Mouse (Mus musculus) lung, embryonic 14.5 days (tissue): ENCODE data around the gene Znhit2. TPM values are rescaled to one million over a fixed set of nuclear protein-coding genes. Genes with fewer than 3 reads are reported as not detected.

Source experiments
- ATAC-seq: fragments of 200-750 bp; cut with Nextera tagmentation; 2 replicates; pipeline ENCODE4 v1.8.0; 2017; ENCODE audit warnings: mild to moderate bottlenecking, moderate TSS enrichment, moderate library complexity; ENCODE audit not compliant: insufficient read depth
- DNase-seq: peaks from one replicate; pipeline ENCODE4 v3.0.0-alpha.2; 2015
- H3K27ac ChIP-seq: fragments of 300-500 bp; sonication (generic); 2 replicates; pipeline ENCODE4 v1.5.1; 2014; ENCODE audit warnings: low read depth, mild to moderate bottlenecking, moderate library complexity
- H3K27me3 ChIP-seq: fragments of 300-500 bp; sonication (generic); 2 replicates; pipeline ENCODE4 v1.6.1; 2014; ENCODE audit warnings: low read length, control low read depth; ENCODE audit not compliant: insufficient read depth
- H3K36me3 ChIP-seq: fragments of 300-500 bp; sonication (generic); 2 replicates; pipeline ENCODE4 v1.6.1; 2014; ENCODE audit warnings: control low read depth; ENCODE audit not compliant: insufficient read depth
- H3K4me1 ChIP-seq: fragments of 300-500 bp; sonication (generic); 2 replicates; pipeline ENCODE4 v1.6.1; 2014; ENCODE audit warnings: antibody characterized with exemption, control low read depth; ENCODE audit not compliant: insufficient read depth
- H3K4me2 ChIP-seq: fragments of 300-500 bp; sonication (generic); 2 replicates; pipeline ENCODE4 v1.6.1; 2014; ENCODE audit warnings: mild to moderate bottlenecking
- H3K4me3 ChIP-seq: fragments of 300-500 bp; sonication (generic); 2 replicates; pipeline ENCODE4 v1.5.1; 2014; ENCODE audit warnings: low read depth, low read length
- H3K9ac ChIP-seq: fragments of 300-500 bp; sonication (generic); 2 replicates; pipeline ENCODE4 v1.6.1; 2014
- H3K9me3 ChIP-seq: fragments of 300-500 bp; sonication (generic); 2 replicates; pipeline ENCODE4 v1.6.1; 2016; ENCODE audit warnings: low read depth, low read length, control low read depth
- CTCF ChIP-seq: IDR thresholded peaks from 2 replicates; pipeline ENCODE4 v1.5.1; 2016; ENCODE audit warnings: antibody characterized with exemption, low read depth
- WGBS: fragments of 180-500 bp; shearing (Covaris S2); extraction: QIAGEN DNeasy Blood & Tissue Kit; methylation state at CpG from one replicate; pipeline ENCODE4 v1.1.7; 2014; 5-methylcytosine and 5-hydroxymethylcytosine counted together
- polyA plus RNA-seq: library from polyadenylated mRNA; unstranded; fragments of >200 nt; fragmentation: Nextera tagmentation; extraction: Ambion mirVana; gene quantifications from 2 replicates; pipeline ENCODE4 v1.2.1, GENCODE M21; 2014

Znhit2 gene
- polyA plus RNA-seq, 1 experiment from 2014 or later, result 34.3 TPM

DNA sequence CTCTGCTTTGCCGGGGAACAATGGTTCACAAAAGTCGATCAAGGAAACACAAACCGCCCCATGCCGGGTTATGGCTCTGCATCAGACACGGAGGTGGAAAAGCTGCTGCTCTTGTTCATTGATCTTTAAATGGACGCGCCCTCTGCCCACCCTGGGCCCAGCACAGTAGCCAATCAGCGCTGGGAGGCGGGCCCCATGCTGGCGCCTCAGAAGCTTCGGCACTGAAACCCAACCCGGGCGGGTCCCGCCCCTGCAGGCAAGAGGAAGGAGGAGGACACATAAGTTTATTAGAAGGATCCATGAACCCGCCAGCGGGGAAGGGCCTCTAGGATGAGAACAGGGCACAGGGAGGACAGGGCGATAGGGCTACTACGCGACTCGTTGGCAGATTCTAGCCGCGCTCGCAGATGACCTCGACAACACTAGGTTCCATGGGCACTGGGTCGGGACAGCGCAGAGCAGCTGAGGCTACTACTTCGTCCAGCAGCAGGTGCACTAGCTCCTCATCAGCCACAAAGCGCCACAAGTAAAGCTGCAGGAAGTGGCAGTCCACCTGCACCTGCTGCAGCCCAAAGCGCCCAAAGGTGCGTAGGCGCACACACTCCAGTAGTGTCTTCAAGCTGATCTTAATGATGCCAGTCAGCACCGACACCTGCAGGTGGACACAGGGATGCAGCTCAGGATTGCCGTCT is 6.9 kb downstream of the Znhit2 start, which contains the start of gene Tm7sf2:
Gene Tm7sf2, minus strand, starts transcription at position 650 of the 692 bp plus-strand sequence.
- peak; percentile 96 for ATAC-seq
- H3K9me3 ChIP-seq, result no peaks in the 10 kb centered on the region
- TF ChIP-seq CTCF, result peak; percentile 19; the same call in 1 of the 2 replicates
- H3K4me1 ChIP-seq, result peaks cover 9% of the 10 kb centered on the region; the same call in 1 of the 2 replicates
- peak within 1 kb of the TSS; percentile 61; the same call in 1 of the 2 replicates for H3K27ac ChIP-seq
- H3K36me3 ChIP-seq, result peaks cover 35% of the 10 kb centered on the region
- peak within 1 kb of the TSS; percentile 89 for H3K4me2 ChIP-seq
- H3K27me3 ChIP-seq, result no peaks in the 10 kb centered on the region
- peak within 1 kb of the TSS; percentile 35 for H3K9ac ChIP-seq
- peak within 1 kb of the TSS; percentile 41 for H3K4me3 ChIP-seq
- 10% methylated on average over 33 of the region's 33 CpGs for WGBS
- DNase-seq, result peak; percentile 96

DNA sequence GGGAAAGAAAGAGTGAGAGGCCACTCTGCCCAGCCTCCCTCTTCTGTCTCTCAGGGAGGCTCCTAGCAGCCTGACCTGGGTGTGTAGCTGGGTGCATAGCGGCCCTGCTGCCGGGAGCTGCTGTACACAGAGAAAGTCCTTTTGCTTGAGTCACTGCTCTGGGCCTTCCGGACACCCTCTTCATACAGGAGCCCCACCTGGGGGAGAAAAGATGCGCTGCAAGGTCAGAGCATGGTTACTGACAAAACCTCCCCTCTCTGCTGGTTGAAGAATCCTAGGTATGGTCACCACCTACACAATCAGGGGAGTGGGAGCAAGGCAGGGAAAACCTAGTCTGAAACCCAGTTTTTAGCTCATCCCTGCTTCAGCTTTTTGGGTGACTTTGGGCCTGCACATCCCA is 8.0 kb downstream of the Znhit2 start:
- no peak for ATAC-seq

DNA sequence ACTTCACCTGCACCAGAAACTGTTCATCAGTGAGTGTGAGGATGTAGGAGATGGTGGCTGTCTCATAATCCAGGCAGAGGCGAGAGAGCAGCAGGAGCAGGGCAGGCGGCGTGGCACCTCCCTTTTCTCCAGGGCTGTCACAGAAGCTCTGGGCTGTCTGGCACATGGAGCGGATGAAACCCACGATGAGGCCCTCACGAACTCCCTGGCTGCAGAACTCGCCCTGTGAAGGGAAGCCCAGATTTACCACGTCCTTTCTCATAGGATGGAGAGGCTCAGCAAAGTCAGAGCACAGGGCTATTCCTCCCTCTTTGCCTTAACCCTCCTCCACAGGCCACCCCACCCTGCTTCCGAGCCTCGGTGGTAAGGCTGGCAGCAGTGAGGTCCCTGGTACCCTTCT is 8.9 kb downstream of the Znhit2 start:
- ATAC-seq (no peak), DNase-seq (no peak)
- WGBS, result 83% methylated on average over 10 of the region's 10 CpGs
- Histone ChIP-seq H3K4me1 (peaks cover 7% of the 10 kb centered on the region; the same call in 1 of the 2 replicates), H3K36me3 (peaks cover 50% of the 10 kb centered on the region), H3K4me2 (no peak overlapping the region), H3K4me3 (no peak overlapping the region), H3K9ac (no peak overlapping the region), H3K27me3 (no peaks in the 10 kb centered on the region), H3K27ac (no peak overlapping the region), H3K9me3 (no peaks in the 10 kb centered on the region)
- no peak for TF ChIP-seq CTCF

More for the DNA sequence above, 8.0 kb downstream of the Znhit2 start:
- no peak overlapping the region for H3K27ac ChIP-seq
- no peaks in the 10 kb centered on the region for H3K27me3 ChIP-seq
- no peak for DNase-seq
- TF ChIP-seq CTCF, result no peak
- H3K4me2 ChIP-seq, result no peak overlapping the region
- peaks cover 7% of the 10 kb centered on the region; the same call in 1 of the 2 replicates for H3K4me1 ChIP-seq
- H3K36me3 ChIP-seq, result peaks cover 44% of the 10 kb centered on the region
- H3K9ac ChIP-seq, result no peak overlapping the region
- H3K9me3 ChIP-seq, result no peaks in the 10 kb centered on the region
- no peak overlapping the region for H3K4me3 ChIP-seq
- 73% methylated on average over 4 of the region's 4 CpGs for WGBS

DNA sequence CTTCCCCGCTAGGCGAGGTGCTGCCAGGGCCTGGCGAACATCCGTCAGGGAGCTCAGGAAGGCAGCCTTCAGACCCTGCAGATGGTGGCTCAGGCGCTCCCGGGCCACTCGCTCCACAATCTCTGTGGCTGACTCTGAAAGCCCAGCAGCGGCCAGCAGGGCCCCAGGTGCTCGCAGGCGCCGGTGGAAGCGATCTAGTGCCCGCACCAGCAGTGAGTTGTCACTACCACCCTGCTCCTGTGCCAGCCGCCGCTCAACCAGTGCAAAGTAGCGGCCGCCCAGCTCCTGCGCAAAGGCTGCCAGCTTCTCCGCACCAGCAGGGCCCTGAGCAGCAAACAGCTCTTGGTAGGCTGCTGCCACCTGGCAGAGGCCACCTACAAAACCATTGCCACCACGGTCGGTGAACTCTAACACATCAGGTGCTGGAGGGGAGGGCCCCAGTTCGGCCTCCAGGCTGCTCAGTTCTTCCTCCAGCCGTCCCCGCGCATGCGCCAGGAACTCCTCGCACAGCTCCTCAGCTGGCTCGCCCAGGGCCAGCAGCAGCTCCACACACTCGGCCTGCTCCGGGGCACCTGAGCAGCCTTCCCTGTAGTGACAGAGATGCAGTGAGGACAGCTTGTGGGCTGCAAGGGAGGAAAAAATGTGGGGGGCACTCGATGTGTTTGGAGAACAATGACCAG is 9.7 kb downstream of the Znhit2 start:
- 86% methylated on average over 31 of the region's 31 CpGs for WGBS
- Histone ChIP-seq H3K27ac (no peak overlapping the region), H3K4me2 (no peak overlapping the region), H3K27me3 (no peaks in the 10 kb centered on the region), H3K9me3 (no peaks in the 10 kb centered on the region), H3K36me3 (peaks cover 58% of the 10 kb centered on the region), H3K4me1 (peaks cover 7% of the 10 kb centered on the region; the same call in 1 of the 2 replicates), H3K9ac (no peak overlapping the region), H3K4me3 (no peak overlapping the region)
- DNase-seq (no peak), ATAC-seq (no peak)
- TF ChIP-seq CTCF, result no peak

DNA sequence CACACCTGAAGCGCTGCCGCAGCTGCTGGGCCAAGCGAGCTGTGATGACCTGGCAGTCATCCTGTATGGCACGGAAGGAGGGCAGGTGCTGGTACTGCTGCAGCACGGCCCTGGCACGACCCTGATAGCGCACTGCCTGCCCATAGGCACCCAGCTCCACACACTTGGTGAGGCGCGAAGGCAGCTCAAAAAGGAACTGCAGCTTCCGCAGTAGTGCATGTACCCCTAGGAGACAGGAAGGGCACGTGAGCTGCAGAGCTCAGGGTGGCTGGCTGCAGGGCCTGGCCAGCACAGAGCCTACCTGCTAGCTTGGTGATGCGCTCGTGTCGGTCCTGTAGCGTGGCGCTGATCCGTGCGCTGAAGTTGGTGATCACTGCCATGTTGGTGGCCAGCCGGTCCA is 10.3 kb downstream of the Znhit2 start:
- Histone ChIP-seq H3K9ac (no peak overlapping the region), H3K27ac (no peak overlapping the region), H3K4me2 (no peak overlapping the region), H3K27me3 (no peaks in the 10 kb centered on the region), H3K9me3 (no peaks in the 10 kb centered on the region), H3K4me1 (peaks cover 12% of the 10 kb centered on the region; the same call in 1 of the 2 replicates), H3K36me3 (peaks cover 58% of the 10 kb centered on the region), H3K4me3 (no peak overlapping the region)
- ATAC-seq (no peak), DNase-seq (no peak)
- TF ChIP-seq CTCF, result no peak
- 91% methylated on average over 19 of the region's 19 CpGs for WGBS

DNA sequence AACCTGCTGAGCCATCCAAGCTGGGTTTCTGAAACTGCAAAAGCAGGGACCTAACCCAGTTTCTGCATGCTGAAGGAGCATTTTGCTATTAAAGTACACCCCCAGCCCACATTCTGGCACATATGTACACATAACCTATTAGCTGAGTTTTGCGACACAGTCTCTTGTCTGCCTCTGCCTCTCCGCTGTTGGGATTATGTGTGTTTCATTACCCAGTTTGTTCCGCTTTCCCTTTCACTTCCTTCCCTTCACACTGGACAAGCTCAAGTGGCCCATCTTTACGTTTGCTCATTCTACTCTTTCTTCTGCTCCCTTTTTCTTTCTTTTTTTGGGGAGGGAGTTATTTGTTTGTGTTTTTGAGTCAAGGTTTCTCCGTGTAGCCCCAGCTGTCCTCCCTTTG is 12.9 kb downstream of the Znhit2 start:
- WGBS, result 82% methylated on average over 5 of the region's 5 CpGs
- H3K4me3 ChIP-seq, result no peak overlapping the region
- no peaks in the 10 kb centered on the region for H3K27me3 ChIP-seq
- H3K36me3 ChIP-seq, result peaks cover 55% of the 10 kb centered on the region
- DNase-seq, result no peak
- H3K9me3 ChIP-seq, result no peaks in the 10 kb centered on the region
- no peak overlapping the region for H3K4me2 ChIP-seq
- 0 out of 2 replicates have a peak, but pooled peaks cover 8% of the 10 kb centered on the region for H3K4me1 ChIP-seq
- H3K9ac ChIP-seq, result no peak overlapping the region
- no peak overlapping the region for H3K27ac ChIP-seq
- ATAC-seq, result no peak
- no peak for TF ChIP-seq CTCF
